Mouse (Mus musculus): ENCODE results near the gene Xpnpep2. TPM values are rescaled to one million over a fixed set of nuclear protein-coding genes. Genes with fewer than 3 reads are reported as not detected.
A peak's percentile ranks its signal among the peaks of the same experiment; 100 is the strongest.

Xpnpep2 gene
- polyA plus RNA-seq, 2 experiments from 2014 or later, result 0.59 TPM; not detected in 1

- peak; percentile 14 for ATAC-seq
Observed at GRCm38 (mm10) chrX:48126903-48127476, 18.5 kb downstream of the Xpnpep2 start.

DNA sequence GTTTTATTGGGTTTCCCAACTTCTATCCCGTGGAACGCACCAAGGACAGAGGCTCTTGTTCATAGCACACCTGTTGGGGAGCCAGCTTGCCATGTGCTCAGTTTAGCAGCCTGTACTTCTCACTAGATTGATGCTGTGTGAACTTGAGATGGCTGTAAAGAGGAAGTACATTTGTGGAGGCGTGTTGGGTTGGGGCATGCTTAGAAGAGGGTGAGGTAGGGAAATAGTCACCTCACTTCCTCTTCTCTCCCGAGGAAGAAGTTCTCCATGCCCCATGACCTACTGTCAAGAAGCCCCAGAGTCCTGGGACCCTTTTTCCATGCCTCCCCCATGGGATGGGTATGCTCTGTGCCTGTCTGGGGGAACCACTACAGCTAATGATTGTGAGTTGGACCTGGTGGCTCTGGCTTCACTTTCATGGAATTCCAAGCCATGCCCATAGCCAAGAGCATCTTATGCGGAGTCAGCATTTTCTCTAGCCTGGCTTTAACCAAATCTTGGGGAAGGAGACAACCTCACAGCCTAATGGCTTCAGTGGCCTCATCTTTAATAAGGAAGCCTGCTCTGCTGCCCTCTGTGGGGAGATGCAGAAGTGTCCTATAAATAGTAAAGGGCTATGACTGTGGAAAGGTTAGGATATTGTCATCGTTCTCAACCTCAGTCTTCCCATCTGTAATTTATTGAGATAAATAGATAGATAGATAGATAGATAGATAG lies 19.1 kb downstream of the Xpnpep2 start:
- ATAC-seq, result peak; percentile 74

DNA sequence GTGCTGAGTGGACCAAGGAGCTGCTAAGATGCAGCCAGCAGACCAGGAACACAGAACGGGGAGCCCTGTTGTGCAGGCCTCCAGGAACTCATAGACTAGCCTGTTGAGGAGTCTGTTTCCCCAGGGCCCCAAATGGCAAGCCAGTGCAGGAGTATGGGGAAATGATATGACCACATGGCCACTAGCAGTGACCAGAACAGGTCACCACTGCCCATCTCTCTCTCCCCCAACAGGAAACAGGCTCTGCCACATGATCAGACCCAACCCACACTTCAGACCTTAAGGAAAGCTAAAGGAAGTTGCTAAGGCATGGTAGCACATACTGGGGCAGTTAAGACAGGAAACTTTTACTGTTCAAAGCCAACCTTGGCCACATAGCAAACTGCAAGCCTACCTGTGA lies 20.6 kb downstream of the Xpnpep2 start:
- no peak for ATAC-seq

DNA sequence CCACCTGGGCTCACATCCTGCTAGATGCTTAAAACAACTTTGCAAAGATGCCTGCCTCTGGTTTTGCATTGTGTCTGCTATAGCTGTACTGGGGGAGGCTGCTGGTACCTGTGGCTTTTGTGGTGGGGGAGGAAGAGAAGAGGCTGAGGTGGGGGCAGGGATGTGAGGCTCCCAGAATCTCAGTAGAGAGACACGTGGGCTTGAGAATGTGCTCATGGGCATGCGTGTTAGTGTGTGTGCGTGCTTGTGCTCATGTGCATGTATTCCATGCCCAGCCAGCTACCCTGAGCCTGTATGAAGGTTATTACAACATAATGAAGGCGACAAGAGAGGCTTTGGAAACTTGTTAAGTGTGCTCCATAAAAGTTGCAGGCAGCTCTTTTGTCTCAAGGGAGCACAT lies 28.4 kb downstream of the Xpnpep2 start:
- peak; percentile 35 for ATAC-seq

DNA sequence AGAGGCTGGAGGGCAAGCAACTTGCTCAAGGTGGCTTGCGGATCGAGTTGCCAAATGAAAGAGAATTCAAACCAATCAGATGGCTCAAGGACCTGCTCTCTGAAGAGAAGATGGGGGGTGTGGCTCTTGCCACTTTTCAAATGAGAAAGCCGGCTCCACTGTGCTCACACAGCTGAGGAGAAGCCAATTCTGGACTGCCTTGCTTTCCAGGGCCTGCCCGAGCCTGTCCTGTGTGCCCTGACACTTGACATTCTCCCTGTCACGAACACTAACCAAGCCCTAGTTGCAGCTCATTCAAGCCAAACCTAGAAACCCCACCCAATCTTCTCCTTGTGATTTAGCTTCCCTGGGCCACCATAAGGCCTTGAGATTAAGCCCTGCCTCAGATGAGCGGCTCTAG lies 29.5 kb downstream of the Xpnpep2 start:
- no peak for ATAC-seq

DNA sequence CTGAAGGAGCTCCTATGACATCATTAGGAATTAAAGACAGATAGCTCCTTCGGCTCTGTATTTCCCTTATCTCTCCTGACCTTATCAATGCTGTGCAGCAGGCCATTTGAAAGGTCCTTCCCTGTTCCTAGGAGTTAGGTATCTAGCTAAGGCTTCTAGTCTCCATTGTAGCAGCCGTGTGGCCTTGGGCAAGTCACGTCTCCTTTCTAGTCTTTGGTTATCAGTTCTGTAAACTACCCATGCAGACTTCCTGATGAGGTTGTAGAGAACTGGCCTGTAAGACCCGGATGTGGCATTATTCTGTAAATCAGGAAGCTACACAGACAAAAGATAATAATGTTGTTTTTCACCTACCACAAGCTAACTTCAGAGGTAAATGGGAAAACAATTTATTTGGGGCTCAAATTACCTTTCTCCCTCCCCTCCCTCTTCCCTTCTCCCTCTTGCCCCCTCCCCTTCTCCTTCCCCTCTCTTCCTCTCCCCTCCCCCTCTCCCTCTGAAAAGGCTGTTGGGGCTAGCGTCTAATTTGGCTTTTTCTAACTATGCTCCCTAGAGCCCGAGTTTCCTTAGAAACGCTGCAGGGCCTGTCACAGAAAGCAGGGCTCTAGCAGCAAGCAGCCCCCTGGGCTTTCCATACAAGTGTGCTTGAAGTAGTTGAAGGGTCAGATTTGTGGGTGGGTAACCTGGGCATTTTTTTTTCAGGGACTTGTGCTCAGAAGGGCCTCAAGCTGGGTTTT lies 30.2 kb downstream of the Xpnpep2 start:
- ATAC-seq, result peak; percentile 33

DNA sequence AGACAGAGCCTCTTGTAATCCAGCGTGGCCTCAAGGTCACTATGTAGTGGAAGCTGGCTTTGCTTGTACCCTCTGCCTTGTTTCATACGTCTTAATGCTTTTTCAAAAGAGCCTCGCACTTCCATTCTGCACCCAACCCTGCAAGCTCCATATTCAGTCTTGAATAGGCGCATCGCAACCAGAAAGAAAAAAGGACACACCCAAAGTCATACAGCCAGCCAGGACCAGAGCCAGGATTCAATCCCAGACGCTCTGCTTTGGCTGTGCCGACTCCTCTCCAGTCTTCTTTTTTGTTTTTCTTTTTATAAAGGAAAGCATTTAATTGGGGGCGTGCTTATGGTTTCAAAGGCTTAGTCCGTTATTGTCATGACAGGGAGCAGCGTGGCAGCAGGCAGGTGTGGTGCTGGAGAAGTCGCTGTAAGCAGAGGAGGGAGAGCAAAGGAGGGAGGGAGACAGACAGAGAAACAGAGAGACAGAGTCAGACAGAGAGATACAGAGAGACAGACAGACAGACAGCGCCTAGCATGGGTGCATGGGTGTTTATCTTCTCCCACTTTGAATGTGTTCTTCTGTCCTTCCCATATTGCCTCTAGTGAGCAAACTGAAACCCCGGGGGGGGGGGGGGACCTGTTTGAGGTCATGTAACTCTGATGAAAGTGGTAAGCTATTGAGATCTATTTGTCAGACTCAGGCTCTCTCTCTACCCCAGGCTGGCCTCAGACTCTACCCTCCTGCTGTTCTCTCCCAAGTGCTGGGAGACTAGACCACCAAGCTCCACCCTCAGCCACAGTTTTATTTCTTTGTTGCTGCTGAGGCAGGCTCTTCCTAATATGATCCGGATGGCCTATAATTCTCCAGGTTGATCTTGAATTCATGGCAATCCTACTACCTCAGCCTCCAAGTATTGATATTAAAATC lies 31.1 kb downstream of the Xpnpep2 start:
- ATAC-seq, result no peak

- no peak for ATAC-seq
Observed at GRCm38 (mm10) chrX:48140286-48140877, 31.9 kb downstream of the Xpnpep2 start.

- ATAC-seq, result peak; percentile 40
Observed at GRCm38 (mm10) chrX:48141481-48141880, 33.0 kb downstream of the Xpnpep2 start.

DNA sequence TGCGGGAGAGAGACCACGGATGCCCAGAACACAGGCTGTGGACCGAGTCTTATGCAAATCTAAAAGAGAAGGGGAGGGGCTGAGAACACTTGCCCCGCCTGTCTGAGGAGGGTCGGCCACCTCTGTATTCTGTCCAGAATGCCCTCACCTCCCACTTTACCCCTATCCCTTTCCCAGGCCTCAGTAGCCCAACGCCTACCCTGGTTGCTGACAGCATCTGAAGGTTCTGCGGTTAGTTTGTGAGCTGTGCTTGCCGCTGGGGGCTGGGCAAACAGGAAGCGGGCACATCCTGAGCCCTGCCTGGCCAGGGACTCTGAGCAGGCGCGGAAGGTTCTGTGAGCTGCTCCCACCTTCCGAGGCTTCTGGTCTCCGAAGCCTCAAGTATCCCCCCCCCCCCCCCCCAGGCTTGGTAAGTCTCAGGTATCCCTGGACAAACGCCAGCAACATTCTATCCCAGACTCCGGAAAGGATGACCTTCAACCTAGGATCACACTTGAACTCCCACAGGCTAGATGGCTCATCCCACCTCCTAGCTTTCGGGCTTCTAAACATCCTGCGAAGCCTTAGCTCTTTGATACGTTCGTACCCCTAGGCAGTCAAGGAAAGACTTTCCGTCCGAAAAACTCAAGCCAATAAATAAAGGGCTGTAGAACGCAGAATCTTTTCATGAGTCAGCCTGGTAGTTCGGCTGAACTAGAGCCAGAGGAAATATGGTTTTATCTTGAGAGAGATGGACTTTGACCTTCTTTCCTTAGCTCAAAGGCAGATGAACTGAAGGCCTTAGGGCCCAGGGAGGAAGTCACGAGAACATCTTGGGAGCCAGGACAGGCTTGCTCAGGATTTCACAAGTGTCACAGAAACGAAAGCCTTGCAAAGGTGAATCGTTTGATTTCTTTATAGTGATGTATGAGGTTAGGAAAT lies 35.1 kb downstream of the Xpnpep2 start:
- peak; percentile 47 for ATAC-seq

- peak; percentile 65 for ATAC-seq
Observed at GRCm38 (mm10) chrX:48146262-48146661, 37.7 kb downstream of the Xpnpep2 start, which contains the start of gene Sash3. Gene Sash3 (plus strand): TSS chrX:48146436.

DNA sequence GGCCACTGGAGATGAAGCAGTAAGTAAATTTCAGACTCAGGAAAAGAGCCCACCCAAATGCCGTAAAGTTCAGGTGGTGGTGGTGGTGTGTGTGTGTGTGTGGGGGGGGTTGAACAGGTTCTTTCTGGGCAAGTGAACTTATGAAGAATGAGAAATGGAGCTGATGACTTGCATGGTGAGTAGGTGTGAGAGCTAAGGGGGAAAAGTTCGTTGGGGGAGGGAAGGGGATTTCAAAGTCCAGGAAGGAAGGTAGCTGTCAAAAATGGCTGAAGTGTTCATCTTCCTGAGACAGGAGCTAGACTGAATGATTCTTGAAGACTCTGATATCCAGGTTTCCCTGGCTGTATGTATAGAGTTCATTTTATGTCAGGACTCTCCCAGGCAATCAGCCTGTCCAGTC lies 38.7 kb downstream of the Xpnpep2 start:
- ATAC-seq, result no peak

- peak; percentile 58 for ATAC-seq
Observed at GRCm38 (mm10) chrX:48147741-48148186, 39.2 kb downstream of the Xpnpep2 start.

- ATAC-seq, result no peak
Observed at GRCm38 (mm10) chrX:48152106-48152505, 43.6 kb downstream of the Xpnpep2 start.

DNA sequence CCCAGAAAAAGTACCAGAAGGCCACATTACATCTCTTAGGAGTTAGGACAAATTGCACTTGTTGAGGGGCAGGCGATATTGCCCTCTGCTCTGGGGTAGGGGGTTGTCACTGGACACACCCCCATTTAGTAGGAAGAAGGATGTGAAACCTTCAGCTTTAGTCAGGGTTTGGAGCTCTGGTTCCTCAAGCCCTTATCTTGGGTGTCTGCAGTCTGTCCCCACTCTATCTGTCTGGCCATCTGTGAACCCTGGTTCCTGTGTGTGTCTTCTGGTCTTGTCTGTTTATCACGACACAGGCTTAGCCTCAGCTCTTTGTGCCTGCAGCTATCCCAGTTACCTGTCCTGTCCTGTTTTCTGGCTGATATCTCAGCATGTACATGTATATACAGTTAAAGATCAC lies 44.9 kb downstream of the Xpnpep2 start:
- ATAC-seq, result no peak

- ATAC-seq, result no peak
Observed at GRCm38 (mm10) chrX:48153949-48154348, 45.4 kb downstream of the Xpnpep2 start.

GRCm38 (mm10) chrX:48155489-48155888 lies 47.0 kb downstream of the Xpnpep2 start:
- no peak for ATAC-seq

GRCm38 (mm10) chrX:48157396-48157795 lies 48.9 kb downstream of the Xpnpep2 start:
- ATAC-seq, result no peak

- no peak for ATAC-seq
Observed at GRCm38 (mm10) chrX:48158229-48158919, 49.8 kb downstream of the Xpnpep2 start.

DNA sequence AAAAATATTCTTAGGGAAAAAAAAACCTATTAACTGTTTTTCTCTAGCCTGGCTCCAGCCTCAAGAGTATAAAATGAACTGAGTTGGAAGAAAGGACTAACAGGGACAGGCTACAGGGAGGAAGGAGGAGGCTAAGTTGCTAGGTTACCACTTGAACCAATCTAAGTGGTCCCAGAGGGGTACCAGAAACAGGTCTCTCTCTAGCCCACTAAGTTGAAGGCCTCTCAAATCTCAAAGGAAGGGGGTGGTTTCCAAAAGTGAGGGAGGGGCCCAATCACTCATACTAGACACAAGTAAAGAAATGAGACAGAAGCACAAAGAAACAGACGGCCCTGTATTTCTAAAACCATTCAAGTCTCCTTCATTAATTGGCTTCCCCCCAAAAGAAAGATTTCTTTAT lies 61.4 kb downstream of the Xpnpep2 start:
- no peak for ATAC-seq
